Mouse (Mus musculus): ENCODE measurements around the gene Hacd2.

Gene Hacd2

GRCm38 (mm10) chr16:35056306-35056705, 34.1 kb downstream of the Hacd2 start:
- peak; percentile 18 to 24 for DNase-seq

GRCm38 (mm10) chr16:35056786-35057185, 34.6 kb downstream of the Hacd2 start:
- DNase-seq, result no peak

DNA sequence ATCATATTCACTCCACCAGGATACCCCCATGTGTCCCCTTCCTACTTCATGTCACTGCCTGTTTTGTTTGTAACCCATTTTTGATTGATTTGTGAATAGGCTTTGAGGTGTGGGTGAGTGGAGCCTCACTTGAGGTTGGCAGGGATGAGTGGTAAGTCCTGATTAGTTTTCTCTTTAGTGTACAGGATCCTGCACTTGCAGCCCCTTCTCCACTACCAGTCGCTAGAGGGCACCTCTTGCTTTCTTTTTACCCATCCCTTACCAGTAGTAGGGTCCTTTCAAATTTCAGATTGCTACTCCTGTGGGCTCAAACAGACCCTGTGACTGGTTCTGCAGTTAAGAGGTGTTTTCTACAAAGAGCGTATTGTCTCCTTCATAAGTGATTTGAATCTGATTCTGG, 38.8 kb downstream of the Hacd2 start:
- peak in 1 of 2 experiments; percentile 6 for DNase-seq

- no peak for DNase-seq
These were observed 43.5 kb downstream of the Hacd2 start for GRCm38 (mm10) chr16:35065724-35066123.

GRCm38 (mm10) chr16:35067095-35067494, 44.9 kb downstream of the Hacd2 start:
- DNase-seq, result no peak

- DNase-seq, result no peak
These were observed 45.4 kb downstream of the Hacd2 start for GRCm38 (mm10) chr16:35067631-35068030.

DNA sequence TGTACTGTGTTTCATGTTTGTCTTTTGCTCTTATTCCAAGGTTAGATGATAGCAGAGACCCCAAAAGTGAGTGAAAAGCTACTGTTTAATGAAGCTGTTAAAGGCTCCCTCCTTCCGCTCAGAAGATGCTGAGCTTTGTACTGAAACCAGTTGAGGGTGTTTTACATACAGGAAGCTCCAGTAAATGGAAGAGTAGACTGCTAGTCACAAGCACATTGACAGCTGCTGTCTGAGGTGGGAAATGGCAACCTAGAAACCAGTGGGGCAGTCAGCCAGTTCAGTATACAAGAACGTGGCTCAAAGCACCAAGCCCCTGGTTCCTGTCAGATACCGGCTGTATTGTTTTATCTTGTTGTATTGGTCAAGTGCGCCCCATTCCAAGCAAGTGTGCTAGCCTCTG, 46.7 kb downstream of the Hacd2 start:
- peak; percentile 10 to 11 for DNase-seq

GRCm38 (mm10) chr16:35074436-35074835, 52.2 kb downstream of the Hacd2 start:
- DNase-seq, result no peak

DNA sequence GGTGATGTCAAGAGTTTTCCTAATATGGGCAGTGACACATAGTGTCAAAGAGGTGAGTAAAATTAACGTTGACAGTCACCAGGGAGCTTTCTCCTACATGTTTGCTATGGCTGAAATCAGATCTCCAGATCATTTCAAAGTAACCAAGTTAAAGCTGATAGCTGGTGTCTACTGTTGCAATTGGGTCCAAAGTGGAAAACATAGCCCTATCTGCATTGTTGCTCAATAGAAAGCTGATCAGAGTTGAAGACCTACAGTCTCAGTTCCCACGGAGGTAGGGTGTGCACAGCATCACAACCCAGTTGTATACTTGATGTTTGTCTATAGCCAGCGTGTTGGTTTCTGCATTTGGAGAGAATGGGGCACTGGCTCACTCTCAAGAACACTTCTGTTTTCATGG, 53.4 kb downstream of the Hacd2 start:
- no peak for DNase-seq

DNA sequence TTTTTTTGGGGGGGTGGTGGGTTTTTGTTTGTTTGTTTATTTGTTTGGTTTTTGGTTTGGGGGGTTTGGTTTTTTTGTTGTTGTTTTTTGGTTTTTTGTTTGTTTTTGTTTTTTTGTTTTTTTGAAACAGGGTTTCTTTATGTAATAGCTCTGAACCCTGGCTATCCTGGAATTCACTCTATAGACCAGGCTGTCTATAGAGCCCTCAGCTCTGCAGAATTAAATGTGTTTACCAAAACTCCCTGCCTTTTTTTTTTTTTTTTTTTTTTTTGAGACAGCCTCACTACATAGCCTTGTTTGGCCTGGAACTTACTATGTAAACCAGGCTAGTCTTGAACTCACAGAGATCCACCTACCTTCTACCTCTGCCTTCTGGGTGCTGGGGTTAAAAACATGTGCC, 71.3 kb downstream of the Hacd2 start:
- DNase-seq, result no peak

- DNase-seq, result no peak
These were observed 75.8 kb downstream of the Hacd2 start for GRCm38 (mm10) chr16:35097870-35098530.

DNA sequence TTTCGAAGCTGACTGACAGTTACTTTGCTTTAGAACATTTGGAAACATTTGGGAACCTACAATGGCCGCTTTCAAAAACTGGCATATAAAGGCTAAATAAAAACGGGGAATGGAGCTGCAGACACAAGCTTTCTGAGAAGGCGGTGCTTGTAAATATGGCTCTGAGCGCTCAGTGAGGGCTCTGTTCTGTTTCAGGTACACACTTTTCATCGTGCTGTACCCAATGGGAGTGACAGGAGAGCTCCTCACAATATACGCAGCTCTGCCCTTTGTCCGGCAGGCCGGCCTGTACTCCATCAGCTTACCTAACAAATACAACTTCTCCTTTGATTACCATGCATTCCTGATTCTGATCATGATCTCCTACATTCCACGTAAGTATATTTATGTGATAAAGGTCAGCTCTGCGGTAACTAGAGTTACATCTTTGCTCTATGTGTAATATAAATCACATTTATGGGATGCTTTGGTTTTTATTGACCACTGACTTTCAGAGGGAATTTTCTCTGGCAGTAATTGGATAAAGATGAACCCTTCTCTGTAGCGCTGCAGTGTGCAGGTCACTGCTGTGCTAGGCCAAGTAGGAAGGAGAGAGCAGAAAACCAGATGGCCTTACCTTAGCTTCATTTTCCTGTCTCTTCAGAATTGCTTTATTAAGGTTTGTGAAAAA, 79.7 kb downstream of the Hacd2 start:
- no peak for DNase-seq

- DNase-seq, result no peak
These were observed 80.8 kb downstream of the Hacd2 start for GRCm38 (mm10) chr16:35102866-35103620.

DNA sequence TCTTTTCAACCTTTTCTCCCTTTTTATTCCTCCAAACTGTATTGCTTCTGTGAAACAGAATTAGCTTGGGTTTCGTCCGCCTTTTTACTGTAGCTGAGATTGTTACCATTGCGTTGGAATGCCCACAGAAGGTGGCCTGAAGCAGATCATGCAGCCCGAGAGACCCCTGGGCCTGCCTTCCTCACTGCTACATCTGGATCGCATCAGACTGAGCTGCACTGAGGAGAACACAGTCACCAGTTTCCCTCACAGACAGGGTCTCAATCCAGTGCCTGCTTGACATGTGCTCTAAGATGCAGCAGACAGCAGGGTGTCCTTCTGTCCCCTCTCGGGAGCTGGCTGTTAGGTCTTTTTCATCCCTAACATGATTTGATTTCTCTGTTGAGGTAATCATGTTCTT, 85.8 kb downstream of the Hacd2 start:
- no peak for DNase-seq

DNA sequence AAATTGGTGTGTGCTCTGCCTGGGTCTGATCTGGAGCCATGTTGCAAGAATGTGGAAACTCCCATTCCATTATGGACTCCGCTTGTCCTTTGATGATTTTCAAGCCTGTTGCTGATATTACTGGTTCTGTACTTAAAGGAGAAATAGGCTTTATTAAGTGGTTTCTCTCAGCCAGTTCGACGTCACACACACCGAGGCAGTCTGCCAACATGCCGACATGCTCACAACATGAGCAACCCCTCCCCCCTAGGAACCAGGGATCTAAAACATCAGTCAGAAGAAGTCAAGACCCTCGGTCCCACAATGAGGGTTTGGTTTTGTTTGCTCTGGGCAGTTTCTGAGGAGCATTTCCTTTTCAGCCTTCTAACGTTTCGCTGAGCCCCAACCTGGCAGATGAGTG, 86.9 kb downstream of the Hacd2 start:
- DNase-seq, result no peak

DNA sequence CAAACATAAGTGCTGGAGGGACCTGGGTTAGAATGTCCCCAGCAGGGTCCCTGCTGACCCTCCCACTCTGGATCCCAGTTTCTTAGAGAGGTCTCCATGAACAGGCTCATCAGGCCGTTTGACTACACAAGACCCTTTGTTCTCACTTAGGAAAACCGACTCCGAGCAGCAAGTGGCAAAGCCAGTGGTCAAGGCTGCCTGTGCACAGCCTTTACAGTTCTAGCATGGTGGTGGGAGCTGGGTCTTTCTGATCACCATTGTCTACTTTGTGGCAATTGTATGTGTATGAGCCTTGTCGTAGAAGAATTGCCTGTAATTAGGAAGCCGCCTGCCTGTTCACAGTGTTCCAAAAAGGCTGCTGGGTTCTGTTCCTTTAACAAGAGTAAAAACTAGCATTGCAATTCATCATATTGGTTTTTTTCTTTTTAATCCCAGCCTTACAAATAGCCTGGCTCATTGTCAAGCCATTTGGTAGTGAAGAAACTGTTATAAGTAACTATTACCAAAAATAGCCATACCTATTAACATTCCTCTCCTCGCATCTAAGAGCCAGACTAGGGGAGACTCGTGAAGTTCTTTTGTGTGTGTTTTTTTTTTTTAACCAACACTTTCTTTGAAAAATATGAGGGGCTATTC, 87.5 kb downstream of the Hacd2 start:
- no peak for DNase-seq

- DNase-seq, result peak; percentile 75 to 76
These were observed 88.3 kb downstream of the Hacd2 start for GRCm38 (mm10) chr16:35110410-35111142.

DNA sequence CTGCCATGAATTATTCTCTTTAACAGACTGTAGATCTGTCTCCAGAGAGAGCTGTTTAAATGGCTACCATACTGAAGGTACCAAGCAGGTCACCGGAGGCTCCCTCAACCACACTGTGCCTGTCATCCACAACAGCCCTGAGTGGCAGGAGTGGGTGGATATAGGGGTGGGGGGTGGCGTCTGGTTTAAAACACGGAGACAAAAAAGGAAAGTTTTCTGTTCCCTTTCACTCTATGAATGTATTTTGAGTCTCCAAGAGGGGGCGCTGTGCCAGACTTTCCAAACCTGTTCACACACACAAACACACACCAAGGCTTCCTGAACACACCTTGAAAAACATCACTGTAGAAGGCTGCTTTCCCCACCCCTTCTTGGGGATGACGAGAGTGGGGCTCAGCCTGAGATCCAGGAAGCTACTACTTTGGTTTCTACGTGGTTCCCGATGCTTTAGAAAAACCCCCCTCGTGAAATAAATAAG, 89.0 kb downstream of the Hacd2 start:
- DNase-seq, result peak in 1 of 2 experiments; percentile 6

DNA sequence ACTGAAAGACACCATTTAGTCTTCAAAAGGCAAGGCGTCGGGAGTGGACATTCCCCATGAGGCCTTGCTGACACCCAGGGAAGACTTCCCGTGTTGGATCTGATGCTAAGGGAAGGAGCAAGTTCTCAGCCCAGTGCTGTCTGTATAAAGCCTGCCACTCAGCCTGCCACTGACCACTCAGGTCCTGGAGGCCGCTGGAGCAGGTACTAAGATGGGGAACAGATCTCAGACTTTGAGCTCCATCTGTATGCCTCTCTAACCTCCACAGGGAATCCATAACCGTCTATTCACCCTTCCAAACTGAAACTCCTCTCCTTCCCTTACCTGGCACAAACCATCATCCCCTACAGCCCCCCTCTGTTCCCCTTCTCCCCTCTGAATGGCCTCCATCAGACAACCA, 91.3 kb downstream of the Hacd2 start:
- DNase-seq, result no peak

- DNase-seq, result no peak
These were observed 94.2 kb downstream of the Hacd2 start for GRCm38 (mm10) chr16:35116328-35116956.

GRCm38 (mm10) chr16:35117436-35117835, 95.2 kb downstream of the Hacd2 start:
- no peak for DNase-seq

DNA sequence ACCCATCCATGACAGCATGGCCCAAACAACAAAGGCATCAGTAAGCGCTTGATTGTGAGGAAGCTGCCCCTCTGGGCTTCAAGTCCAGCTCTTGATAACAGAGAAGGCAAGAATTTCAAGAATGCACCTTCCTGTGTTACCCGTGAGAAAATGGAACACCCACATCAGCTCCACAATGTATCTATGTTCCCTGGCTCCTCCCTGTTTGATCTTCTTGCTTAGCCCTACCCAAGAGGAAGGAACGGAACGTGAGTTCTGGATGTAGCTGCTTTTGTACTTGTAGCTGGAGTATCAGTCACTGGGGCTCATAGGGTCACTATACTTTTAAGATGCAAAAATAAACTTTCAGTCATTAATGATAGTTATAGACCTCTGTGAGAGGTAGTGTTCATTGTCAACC, 98.4 kb downstream of the Hacd2 start:
- no peak for DNase-seq

All from B cell, adult 2 months (primary cell).